Mouse (Mus musculus) spleen, postnatal 10 days (tissue): ENCODE data around the gene Olfr412.

ENCODE experiments used
- DNase-seq, 2 experiments: peaks; one replicate each; pipeline ENCODE4 v3.0.0; 2021 to 2022; ENCODE audit warnings: low spot score in 2 of 2

Olfr412 gene

GRCm38 (mm10) chr11:74413449-74413972 is 51.6 kb downstream of the Olfr412 start:
- no peak for DNase-seq

GRCm38 (mm10) chr11:74414112-74414511 is 52.2 kb downstream of the Olfr412 start:
- DNase-seq: no peak

- no peak for DNase-seq
Observed at GRCm38 (mm10) chr11:74415736-74416135, 53.9 kb downstream of the Olfr412 start.
